In the genomic region with DNA sequence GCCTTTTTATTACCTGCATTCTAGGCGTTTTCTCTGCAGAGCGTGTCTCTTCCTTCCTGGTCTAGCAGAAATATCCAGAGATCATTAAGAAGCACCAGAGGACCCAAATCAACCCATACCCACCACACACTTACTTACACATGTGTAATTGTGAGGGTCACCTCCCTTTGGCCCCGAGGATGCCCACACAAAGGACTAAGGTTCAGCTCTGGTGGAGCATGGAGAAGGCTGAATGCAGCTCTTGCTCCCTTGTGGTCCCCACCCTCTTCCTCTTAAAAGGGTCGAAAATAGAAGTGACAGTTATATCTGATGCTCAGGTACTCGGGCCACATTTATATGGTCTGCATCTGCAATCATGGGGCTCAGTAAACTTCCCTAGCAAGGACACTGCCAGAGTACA, we compare ENCODE assay signal across 21 mouse cellular contexts.
DNase-seq lines count a peak whose midpoint lies in the region; ATAC-seq and TF ChIP-seq lines count a peak whose summit lies in the region.
"Had no signal": no experiment of that assay in that cellular context is flagged by ENCODE, and none has a peak within 500 bp of the region (broad histone marks: within the 10 kb centered on the region; RNA-seq: fewer than 3 reads in every experiment).

No protein-coding gene starts in this region.

- ATAC-seq in hindbrain, embryonic 11.5 days (ENCODE audit: low FRiP score), result peak; percentile 35
- no peak for ATAC-seq in hindbrain, embryonic 14.5 days (ENCODE audit: low FRiP score)
- 0 out of 2 replicates have a peak, but pooled peaks have one; percentile 19 for ATAC-seq in neural tube, embryonic 13.5 days (ENCODE audit: low read depth)
- ATAC-seq: activated CD4-positive, CD25-positive, alpha-beta regulatory T cell, adult 4 months; forebrain, embryonic 16.5 days; inflammation-experienced regulatory T-cells, adult 6 months; Patski had no signal

- TF ChIP-seq CTCF in layer of hippocampus, adult 2 months (conservative IDR thresholded peaks at IDR 0.05), result no peak

- H3K27me3 ChIP-seq in hindbrain, embryonic 11.5 days (ENCODE audit: control insufficient read depth, insufficient read depth, low read length), result no peaks in the 10 kb centered on the region
- H3K27me3 ChIP-seq in hindbrain, embryonic 14.5 days (ENCODE audit: control insufficient read depth, insufficient read depth, low read length), result no peaks in the 10 kb centered on the region
- H3K27me3 ChIP-seq in neural tube, embryonic 13.5 days, result no peaks in the 10 kb centered on the region
- H3K27me3 ChIP-seq: embryonic facial prominence, embryonic 13.5 days; forebrain, embryonic 12.5 days; heart, embryonic 13.5 days; Patski had no signal

- H3K4me1 ChIP-seq in hindbrain, embryonic 11.5 days (replicated peaks; ENCODE audit: control insufficient read depth, insufficient read depth, low read length), result no peaks in the 10 kb centered on the region; the same call in 1 of the 2 replicates
- H3K4me1 ChIP-seq in hindbrain, embryonic 14.5 days (replicated peaks; ENCODE audit: control insufficient read depth, insufficient read depth, low read length), result peaks cover 15% of the 10 kb centered on the region; the same call in 1 of the 2 replicates
- H3K4me1 ChIP-seq in neural tube, embryonic 13.5 days (replicated peaks), result peaks cover 16% of the 10 kb centered on the region
- H3K4me1 ChIP-seq: embryonic facial prominence, embryonic 13.5 days; forebrain, embryonic 12.5 days; heart, embryonic 13.5 days had no signal

- no peak overlapping the region for H3K9ac ChIP-seq in hindbrain, embryonic 11.5 days (ENCODE audit: low read depth, low read length)
- H3K9ac ChIP-seq in hindbrain, embryonic 14.5 days, result 0 out of 2 replicates have a peak overlapping the region, but pooled peaks have one; percentile 11
- 0 out of 2 replicates have a peak overlapping the region, but pooled peaks have one; percentile 43 for H3K9ac ChIP-seq in neural tube, embryonic 13.5 days
- H3K9ac ChIP-seq: embryonic facial prominence, embryonic 13.5 days; forebrain, embryonic 12.5 days; heart, embryonic 13.5 days had no signal

- no peak overlapping the region for H3K4me2 ChIP-seq in hindbrain, embryonic 11.5 days (replicated peaks; ENCODE audit: low read depth, low read length)
- 0 out of 2 replicates have a peak overlapping the region, but pooled peaks have one; percentile 25 for H3K4me2 ChIP-seq in hindbrain, embryonic 14.5 days (replicated peaks)
- H3K4me2 ChIP-seq in neural tube, embryonic 13.5 days, result peak overlapping the region; percentile 33; the same call in 1 of the 2 replicates
- H3K4me2 ChIP-seq: embryonic facial prominence, embryonic 13.5 days; forebrain, embryonic 12.5 days; heart, embryonic 13.5 days had no signal

- DNase-seq in layer of hippocampus, adult 2 months (ENCODE audit: low spot score in 2 of 2), result no peak
- no peak for DNase-seq in layer of hippocampus, postnatal 14 days (ENCODE audit: low spot score in 2 of 2)
- no peak for DNase-seq in hindbrain, embryonic 11.5 days (ENCODE audit: low spot score)
- DNase-seq in hindbrain, embryonic 14.5 days (ENCODE audit: low spot score), result no peak
- DNase-seq in kidney, postnatal 25 days, result no peak
- DNase-seq in gastrocnemius, adult 18-20 months (ENCODE audit: low spot score), result no peak
- no peak for DNase-seq in spleen, adult 18-20 months
- DNase-seq: adrenal gland, postnatal 14 days; cerebellum, adult 11-12 months; cerebellum, adult 9-10 months; cerebellum, postnatal 25 days; gastrocnemius, postnatal 14 days; heart, postnatal 4 days had no signal

- WGBS in hindbrain, embryonic 11.5 days, result 58% methylated on average over 5 of the region's 5 CpGs
- 41% methylated on average over 5 of the region's 5 CpGs for WGBS in hindbrain, embryonic 14.5 days
- 35% methylated on average over 5 of the region's 5 CpGs for WGBS in neural tube, embryonic 13.5 days

- H3K4me3 ChIP-seq in layer of hippocampus, adult 2 months, result no peak overlapping the region
- H3K4me3 ChIP-seq in hindbrain, embryonic 11.5 days (ENCODE audit: low read depth, low read length), result no peak overlapping the region
- H3K4me3 ChIP-seq in hindbrain, embryonic 14.5 days (replicated peaks; ENCODE audit: low read length), result no peak overlapping the region
- H3K4me3 ChIP-seq in neural tube, embryonic 13.5 days, result no peak overlapping the region
- H3K4me3 ChIP-seq: embryonic facial prominence, embryonic 13.5 days; forebrain, embryonic 12.5 days; heart, embryonic 13.5 days had no signal

- no peaks in the 10 kb centered on the region for H3K9me3 ChIP-seq in hindbrain, embryonic 11.5 days (ENCODE audit: control insufficient read depth, low read length)
- H3K9me3 ChIP-seq in hindbrain, embryonic 14.5 days (ENCODE audit: control insufficient read depth, low read length), result no peaks in the 10 kb centered on the region
- H3K9me3 ChIP-seq in neural tube, embryonic 13.5 days, result no peaks in the 10 kb centered on the region
- H3K9me3 ChIP-seq: embryonic facial prominence, embryonic 13.5 days; forebrain, embryonic 12.5 days; heart, embryonic 13.5 days had no signal

- peak overlapping the region; percentile 57 for H3K27ac ChIP-seq in layer of hippocampus, adult 2 months
- H3K27ac ChIP-seq in hindbrain, embryonic 11.5 days (ENCODE audit: low read depth, low read length), result 0 out of 2 replicates have a peak overlapping the region, but pooled peaks have one; percentile 19
- H3K27ac ChIP-seq in hindbrain, embryonic 14.5 days, result no peak overlapping the region; the same call in 1 of the 2 replicates
- H3K27ac ChIP-seq in neural tube, embryonic 13.5 days (replicated peaks), result peak overlapping the region; percentile 74
- H3K27ac ChIP-seq: embryonic facial prominence, embryonic 13.5 days; forebrain, embryonic 12.5 days; heart, embryonic 13.5 days had no signal

- H3K36me3 ChIP-seq in hindbrain, embryonic 11.5 days (ENCODE audit: control insufficient read depth, insufficient read depth, low read length), result no peaks in the 10 kb centered on the region
- H3K36me3 ChIP-seq in hindbrain, embryonic 14.5 days (replicated peaks; ENCODE audit: control insufficient read depth, insufficient read depth), result no peaks in the 10 kb centered on the region
- H3K36me3 ChIP-seq in neural tube, embryonic 13.5 days, result no peaks in the 10 kb centered on the region
- H3K36me3 ChIP-seq: embryonic facial prominence, embryonic 13.5 days; forebrain, embryonic 12.5 days; heart, embryonic 13.5 days had no signal
